Mouse (Mus musculus) myocyte (in vitro differentiated cells): ENCODE results near the gene Ssbp3. TPM values are rescaled to one million over a fixed set of nuclear protein-coding genes. Genes with fewer than 3 reads are reported as not detected.

Source experiments
- H3K27me3 ChIP-seq: one replicate; pipeline ENCODE4 v1.6.1; 2011; ENCODE audit not compliant: control insufficient read depth, insufficient read depth, insufficient read length
- H3K36me3 ChIP-seq: one replicate; pipeline ENCODE4 v1.6.1; 2011; ENCODE audit not compliant: control insufficient read depth, insufficient read depth
- H3K4me2 ChIP-seq: one replicate; pipeline ENCODE4 v1.6.1; 2011; ENCODE audit warnings: low read depth, control low read depth
- H3K4me3 ChIP-seq: one replicate; pipeline ENCODE4 v1.5.1; 2011; ENCODE audit warnings: mild to moderate bottlenecking, control low read depth, moderate library complexity
- H3K79me2 ChIP-seq: one replicate; pipeline ENCODE4 v1.6.1; 2011; ENCODE audit not compliant: control insufficient read depth, insufficient read depth
- H3ac ChIP-seq: one replicate; pipeline ENCODE4 v1.6.1; 2011; ENCODE audit not compliant: control insufficient read depth, insufficient read length
- CEBPB ChIP-seq: IDR thresholded peaks from 2 replicates; pipeline ENCODE4 v1.6.1; 2011; ENCODE audit warnings: mild to moderate bottlenecking, moderate library complexity; ENCODE audit not compliant: poor library complexity, insufficient read depth, severe bottlenecking
- E2F4 ChIP-seq: IDR thresholded peaks from one replicate; pipeline ENCODE4 v1.6.1; 2011; ENCODE audit warnings: mild to moderate bottlenecking, control low read depth, moderate library complexity; ENCODE audit not compliant: insufficient read depth
- MAX ChIP-seq: IDR thresholded peaks from one replicate; pipeline ENCODE4 v1.6.1; 2011; ENCODE audit warnings: low read depth, mild to moderate bottlenecking, control low read depth
- MYOD1 ChIP-seq, 3 experiments: IDR thresholded peaks; one replicate each; pipeline ENCODE4 v1.6.1; 2011; ENCODE audit warnings: control low read depth in 2 of 3, low read depth in 2 of 3, mild to moderate bottlenecking in 2 of 3, moderate library complexity in 1 of 3; ENCODE audit not compliant: insufficient read length in 2 of 3, control insufficient read depth in 1 of 3
- MYOG ChIP-seq, 3 experiments: IDR thresholded peaks; one replicate each; pipeline ENCODE4 v1.6.1; 2011; ENCODE audit warnings: control low read depth in 2 of 3, low read depth in 2 of 3, mild to moderate bottlenecking in 2 of 3; ENCODE audit not compliant: insufficient read length in 2 of 3, control insufficient read depth in 1 of 3, insufficient read depth in 1 of 3
- POLR2A ChIP-seq: IDR thresholded peaks from one replicate; pipeline ENCODE4 v1.6.1; 2011; ENCODE audit warnings: low read depth, mild to moderate bottlenecking, control low read depth, moderate library complexity; ENCODE audit not compliant: insufficient read length
- POLR2AphosphoS2 ChIP-seq: IDR thresholded peaks from one replicate; pipeline ENCODE4 v1.6.1; 2011; ENCODE audit warnings: low read depth, control low read depth; ENCODE audit not compliant: insufficient read length
- REST ChIP-seq: IDR thresholded peaks from one replicate; pipeline ENCODE4 v1.6.1; 2011; ENCODE audit warnings: mild to moderate bottlenecking, control low read depth, moderate library complexity; ENCODE audit not compliant: insufficient read depth, insufficient read length
- SRF ChIP-seq: IDR thresholded peaks from one replicate; pipeline ENCODE4 v1.6.1; 2011; ENCODE audit warnings: low read depth; ENCODE audit not compliant: control insufficient read depth, insufficient read length
- TCF12 ChIP-seq: IDR thresholded peaks from one replicate; pipeline ENCODE4 v1.6.1; 2011; ENCODE audit warnings: mild to moderate bottlenecking, control low read depth; ENCODE audit not compliant: poor library complexity, insufficient read depth, severe bottlenecking
- TCF3 ChIP-seq: IDR thresholded peaks from one replicate; pipeline ENCODE4 v1.6.1; 2011; ENCODE audit warnings: low read depth, control low read depth; ENCODE audit not compliant: insufficient read length
- USF1 ChIP-seq: IDR thresholded peaks from one replicate; pipeline ENCODE4 v1.6.1; 2011; ENCODE audit warnings: low read depth, mild to moderate bottlenecking, control low read depth, moderate library complexity
- polyA plus RNA-seq: library from polyadenylated mRNA; unstranded; fragments of >200 nt; fragmentation: generic; extraction: Trizol; gene quantifications from one replicate; pipeline ENCODE4 v1.2.1, GENCODE M21; 2012; ENCODE audit warnings: missing spikeins

Ssbp3 gene
- polyA plus RNA-seq, 1 experiment = 59.4 TPM

- no peak overlapping the region for H3K4me2 ChIP-seq
- no peaks in the 10 kb centered on the region for H3K27me3 ChIP-seq
- H3ac ChIP-seq = no peak overlapping the region
- TF ChIP-seq POLR2A (no peak), MYOD1 (IDR thresholded peaks at IDR 0.05; ENCODE audit: control insufficient read depth in 1 of 3, insufficient read length in 2 of 3, low read depth in 2 of 3) (no peak), MAX (no peak), CEBPB (no peak), POLR2AphosphoS2 (no peak), TCF3 (no peak), E2F4 (no peak), REST (no peak), USF1 (no peak), MYOG (IDR thresholded peaks at IDR 0.05; ENCODE audit: control insufficient read depth in 1 of 3, insufficient read depth in 1 of 3, insufficient read length in 2 of 3, low read depth in 2 of 3) (no peak), TCF12 (no peak), SRF (no peak)
- no peaks in the 10 kb centered on the region for H3K36me3 ChIP-seq
- H3K4me3 ChIP-seq = no peak overlapping the region
- peaks cover 85% of the 10 kb centered on the region for H3K79me2 ChIP-seq
These were observed 83.8 kb downstream of the Ssbp3 start for GRCm38 (mm10) chr4:106994252-106994651.

GRCm38 (mm10) chr4:106995069-106995468, 84.6 kb downstream of the Ssbp3 start:
- TF ChIP-seq MYOD1 (IDR thresholded peaks at IDR 0.05; ENCODE audit: control insufficient read depth in 1 of 3, insufficient read length in 2 of 3, low read depth in 2 of 3) (no peak), POLR2AphosphoS2 (no peak), REST (no peak)
- Histone ChIP-seq H3K27me3 (no peaks in the 10 kb centered on the region), H3ac (no peak overlapping the region), H3K4me3 (no peak overlapping the region), H3K36me3 (no peaks in the 10 kb centered on the region), H3K4me2 (no peak overlapping the region), H3K79me2 (peaks cover 86% of the 10 kb centered on the region)

- no peak for TF ChIP-seq CEBPB
- no peak for TF ChIP-seq SRF
- TF ChIP-seq MAX = no peak
- TF ChIP-seq MYOD1 (IDR thresholded peaks at IDR 0.05; ENCODE audit: control insufficient read depth in 1 of 3, insufficient read length in 2 of 3, low read depth in 2 of 3) = no peak
- TF ChIP-seq POLR2A = no peak
- TF ChIP-seq TCF12 = no peak
- TF ChIP-seq TCF3 = no peak
- TF ChIP-seq REST = no peak
- no peak for TF ChIP-seq USF1
- no peak for TF ChIP-seq MYOG (IDR thresholded peaks at IDR 0.05; ENCODE audit: control insufficient read depth in 1 of 3, insufficient read depth in 1 of 3, insufficient read length in 2 of 3, low read depth in 2 of 3)
- TF ChIP-seq POLR2AphosphoS2 = no peak
- no peak for TF ChIP-seq E2F4
- no peak overlapping the region for H3ac ChIP-seq
- no peaks in the 10 kb centered on the region for H3K36me3 ChIP-seq
- H3K4me3 ChIP-seq = no peak overlapping the region
- H3K27me3 ChIP-seq = no peaks in the 10 kb centered on the region
- H3K79me2 ChIP-seq = peaks cover 88% of the 10 kb centered on the region
- H3K4me2 ChIP-seq = no peak overlapping the region
These were observed 85.0 kb downstream of the Ssbp3 start for GRCm38 (mm10) chr4:106995513-106995912.

GRCm38 (mm10) chr4:106996305-106997076, 86.0 kb downstream of the Ssbp3 start:
- no peak overlapping the region for H3K4me3 ChIP-seq
- H3K4me2 ChIP-seq = peak overlapping the region; percentile 28
- H3K27me3 ChIP-seq = no peaks in the 10 kb centered on the region
- no peak for TF ChIP-seq POLR2AphosphoS2
- no peak for TF ChIP-seq MAX
- no peak for TF ChIP-seq SRF
- TF ChIP-seq POLR2A = no peak
- TF ChIP-seq CEBPB = no peak
- TF ChIP-seq MYOG (IDR thresholded peaks at IDR 0.05; ENCODE audit: control insufficient read depth in 1 of 3, insufficient read depth in 1 of 3, insufficient read length in 2 of 3, low read depth in 2 of 3) = peak in 1 of 3 experiments; percentile 9
- no peak for TF ChIP-seq TCF12
- H3K79me2 ChIP-seq = peaks cover 93% of the 10 kb centered on the region
- H3ac ChIP-seq = no peak overlapping the region
- H3K36me3 ChIP-seq = no peaks in the 10 kb centered on the region

GRCm38 (mm10) chr4:107001259-107001810, 90.8 kb downstream of the Ssbp3 start:
- no peaks in the 10 kb centered on the region for H3K27me3 ChIP-seq
- H3K79me2 ChIP-seq = peaks cover 69% of the 10 kb centered on the region
- TF ChIP-seq MYOD1 (IDR thresholded peaks at IDR 0.05; ENCODE audit: control insufficient read depth in 1 of 3, insufficient read length in 2 of 3, low read depth in 2 of 3) (no peak), POLR2A (no peak), REST (no peak), SRF (no peak), POLR2AphosphoS2 (no peak), TCF12 (no peak), MAX (no peak), MYOG (IDR thresholded peaks at IDR 0.05; ENCODE audit: control insufficient read depth in 1 of 3, insufficient read depth in 1 of 3, insufficient read length in 2 of 3, low read depth in 2 of 3) (no peak), E2F4 (no peak), CEBPB (no peak), USF1 (no peak), TCF3 (no peak)
- no peaks in the 10 kb centered on the region for H3K36me3 ChIP-seq
- no peak overlapping the region for H3K4me2 ChIP-seq
- no peak overlapping the region for H3ac ChIP-seq
- no peak overlapping the region for H3K4me3 ChIP-seq
